Mouse (Mus musculus) C2C12 (cell line): Measurements from ENCODE around the gene Csnk1e.

Source experiments
- CTCF ChIP-seq: IDR thresholded peaks from one replicate; pipeline ENCODE4 v1.5.1; 2011; ENCODE audit not compliant: control insufficient read depth, insufficient read depth, insufficient read length
- FOSL1 ChIP-seq: IDR thresholded peaks from one replicate; pipeline ENCODE4 v1.8.0; 2011; ENCODE audit warnings: mild to moderate bottlenecking, low read length; ENCODE audit not compliant: poor library complexity, insufficient read depth, severe bottlenecking
- MAX ChIP-seq: IDR thresholded peaks from one replicate; pipeline ENCODE4 v1.6.1; 2011; ENCODE audit warnings: mild to moderate bottlenecking, control low read depth
- MYOD1 ChIP-seq: IDR thresholded peaks from one replicate; pipeline ENCODE4 v1.6.1; 2011; ENCODE audit warnings: low read depth; ENCODE audit not compliant: control insufficient read depth, insufficient read length
- MYOG ChIP-seq: IDR thresholded peaks from one replicate; pipeline ENCODE4 v1.6.1; 2011; ENCODE audit not compliant: control insufficient read depth, insufficient read length; ENCODE audit errors: extremely low read depth
- USF1 ChIP-seq: IDR thresholded peaks from one replicate; pipeline ENCODE4 v1.6.1; 2011; ENCODE audit warnings: low read depth, mild to moderate bottlenecking, control low read depth, moderate library complexity

DNA sequence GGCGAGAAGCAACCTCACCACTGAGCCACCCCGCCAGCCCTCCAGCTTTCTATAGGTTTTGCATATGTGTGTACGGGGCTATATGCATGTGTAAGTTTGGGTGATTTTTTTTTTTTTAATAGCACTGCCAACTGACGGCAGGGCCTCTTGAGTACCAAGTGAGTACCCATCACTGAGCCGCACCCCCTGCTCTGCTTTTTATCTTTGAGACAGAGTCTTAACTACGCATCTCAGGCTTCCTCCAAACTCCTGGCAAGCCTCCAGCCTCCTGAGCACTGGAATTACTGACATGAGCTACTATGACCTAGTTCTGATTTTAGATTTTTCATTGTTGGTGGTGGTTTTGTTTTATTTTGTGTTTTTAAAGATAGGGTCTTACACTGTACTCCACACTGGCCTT lies 27.9 kb downstream of the Csnk1e start:
- TF ChIP-seq CTCF (no peak), MYOG (no peak), MAX (no peak), USF1 (no peak), MYOD1 (no peak), FOSL1 (no peak)
